Mouse (Mus musculus) cortical plate, adult 2 months (tissue): ENCODE data around the gene Hspa13.

Source experiments
- CTCF ChIP-seq: fragments of 200-500 bp; IDR thresholded peaks from 2 replicates; pipeline ENCODE4 v1.5.1; 2011; ENCODE audit warnings: mild to moderate bottlenecking, control low read depth, low read length; ENCODE audit not compliant: insufficient read depth; ENCODE audit errors: extremely low read depth
- POLR2A ChIP-seq: fragments of 200-500 bp; IDR thresholded peaks from 2 replicates; pipeline ENCODE4 v1.6.1; 2011; ENCODE audit warnings: mild to moderate bottlenecking, low read length, control low read depth; ENCODE audit not compliant: insufficient read depth; ENCODE audit errors: extremely low read depth

DNA sequence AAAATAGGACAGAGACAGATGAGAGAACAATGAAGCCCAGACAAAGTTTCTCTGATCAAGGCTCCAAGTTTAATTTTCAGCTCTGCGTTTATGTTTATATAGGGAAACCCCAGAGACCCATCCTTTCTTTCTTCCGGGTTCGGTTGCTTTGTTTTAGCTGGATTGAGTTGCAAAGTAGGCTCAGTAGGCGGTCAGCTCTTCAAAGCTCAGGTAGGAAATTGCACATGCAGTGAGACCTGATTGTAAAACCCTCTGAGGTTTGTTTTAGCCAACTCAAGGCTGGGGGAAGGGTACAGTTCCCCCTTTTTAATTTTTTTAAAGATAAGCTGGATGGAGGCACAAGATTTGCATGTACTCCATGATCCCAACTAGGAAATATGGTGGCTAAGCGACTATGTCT lies 16.8 kb downstream of the Hspa13 start:
- TF ChIP-seq CTCF (no peak), POLR2A (no peak)
